Mouse (Mus musculus) lung, embryonic 15.5 days (tissue): Measurements from ENCODE around the gene Fam129b. TPM values are rescaled to one million over a fixed set of nuclear protein-coding genes. Genes with fewer than 3 reads are reported as not detected.

ENCODE experiments used
- polyA plus RNA-seq: library from polyadenylated mRNA; unstranded; fragments of >200 nt; fragmentation: Nextera tagmentation; extraction: Ambion mirVana; gene quantifications from 2 replicates; pipeline ENCODE4 v1.2.1, GENCODE M21; 2015

The Fam129b gene
- polyA plus RNA-seq, 1 experiment from 2014 or later, result 117 TPM

Other genes starting within 250 kb of the Fam129b start
- gene Eng, start 229.5 kb upstream of the Fam129b start, polyA plus RNA-seq, result 102 and 107 TPM in 2 replicates
- gene Fpgs, start 172.0 kb upstream of the Fam129b start, polyA plus RNA-seq, result 27.9 and 28.6 TPM in 2 replicates
- gene Cdk9, start 163.0 kb upstream of the Fam129b start, polyA plus RNA-seq, result 89.6 and 98.7 TPM in 2 replicates
- 40.5 and 41.4 TPM in 2 replicates for gene Sh2d3c, start 155.1 kb upstream of the Fam129b start, polyA plus RNA-seq
- 0.24 and 0.25 TPM in 2 replicates for gene 6330409D20Rik, start 135.1 kb upstream of the Fam129b start, polyA plus RNA-seq
- gene Tor2a, start 118.9 kb upstream of the Fam129b start, polyA plus RNA-seq, result 63.9 and 65.6 TPM in 2 replicates
- 0.43 and 0.69 TPM in 2 replicates for gene Ttc16, start 100.5 kb upstream of the Fam129b start, polyA plus RNA-seq
- gene Ptrh1, start 100.3 kb upstream of the Fam129b start, polyA plus RNA-seq, result 4.9 and 5.4 TPM in 2 replicates
- 1.1 and 1.3 TPM in 2 replicates for gene Cfap157, start 91.7 kb upstream of the Fam129b start, polyA plus RNA-seq
- 21.0 and 22.3 TPM in 2 replicates for gene Stxbp1, start 28.9 kb upstream of the Fam129b start, polyA plus RNA-seq
- 164 and 167 TPM in 2 replicates for gene Rpl12, start 85.4 kb downstream of the Fam129b start, polyA plus RNA-seq
- gene Lrsam1, start 85.5 kb downstream of the Fam129b start, polyA plus RNA-seq, result 7.5 and 9.7 TPM in 2 replicates
- gene Slc2a8, start 106.0 kb downstream of the Fam129b start, polyA plus RNA-seq, result 20.8 and 22.5 TPM in 2 replicates